Mouse (Mus musculus) olfactory bulb, adult 2 months (tissue): Measurements from ENCODE around the gene Nol8.

Experiments
- CTCF ChIP-seq: fragments of 200-500 bp; IDR thresholded peaks from 2 replicates; pipeline ENCODE4 v1.5.1; 2012; ENCODE audit warnings: low read depth, mild to moderate bottlenecking, low read length, moderate library complexity; ENCODE audit not compliant: insufficient read depth
- POLR2A ChIP-seq: fragments of 200-500 bp; IDR thresholded peaks from 2 replicates; pipeline ENCODE4 v1.6.1; 2012; ENCODE audit warnings: mild to moderate bottlenecking, low read depth, low read length, moderate library complexity; ENCODE audit not compliant: insufficient read depth

DNA sequence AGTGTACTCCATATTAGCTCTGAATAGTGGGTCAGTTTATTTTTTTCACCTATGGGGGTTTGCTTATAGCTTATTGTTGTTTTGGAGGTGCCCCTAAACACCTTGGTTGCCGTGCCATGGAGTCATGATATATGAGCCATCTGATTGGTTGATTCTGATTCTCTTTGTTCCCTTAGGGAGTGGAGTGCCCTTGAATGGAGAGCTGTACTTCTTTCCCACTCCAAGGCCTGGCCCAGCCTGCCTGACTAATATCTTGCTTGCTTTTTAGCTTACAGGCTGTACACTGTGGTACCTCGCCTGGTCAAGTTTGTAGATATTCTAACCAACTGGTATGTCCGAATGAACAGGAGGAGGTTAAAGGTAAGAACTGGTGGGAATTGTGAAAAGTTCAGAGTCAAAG, 66.4 kb downstream of the Nol8 start:
- no peak for TF ChIP-seq CTCF
- TF ChIP-seq POLR2A, result no peak
